Mouse (Mus musculus): ENCODE measurements around the gene Bspry. TPM values are rescaled to one million over a fixed set of nuclear protein-coding genes. Genes with fewer than 3 reads are reported as not detected.

Bspry gene
- polyA plus RNA-seq, 1 experiment: not detected

GRCm38 (mm10) chr4:62505991-62506390 is 26.1 kb downstream of the Bspry start:
- no peak for TF ChIP-seq POLR2A (IDR thresholded peaks at IDR 0.05; ENCODE audit: insufficient read depth, low read depth, low read length)
- TF ChIP-seq CTCF (IDR thresholded peaks at IDR 0.05; ENCODE audit: insufficient read depth, low read depth, low read length): no peak
- 82% methylated on average over 3 of the region's 3 CpGs for WGBS
- H3K4me3 ChIP-seq (ENCODE audit: insufficient read depth, low read depth, low read length): no peak overlapping the region
- H3K4me1 ChIP-seq (ENCODE audit: control insufficient read depth, insufficient read depth, low read length): peaks cover 16% of the 10 kb centered on the region
- no peak overlapping the region for H3K27ac ChIP-seq (ENCODE audit: insufficient read depth, low read depth, low read length)

- TF ChIP-seq POLR2A (IDR thresholded peaks at IDR 0.05; ENCODE audit: insufficient read depth, low read depth, low read length): no peak
- TF ChIP-seq CTCF (IDR thresholded peaks at IDR 0.05; ENCODE audit: insufficient read depth, low read depth, low read length): no peak
- Histone ChIP-seq H3K27ac (ENCODE audit: insufficient read depth, low read depth, low read length) (no peak overlapping the region), H3K4me3 (ENCODE audit: insufficient read depth, low read depth, low read length) (no peak overlapping the region), H3K4me1 (ENCODE audit: control insufficient read depth, insufficient read depth, low read length) (peaks cover 12% of the 10 kb centered on the region)
- 71% methylated on average over 2 of the region's 2 CpGs for WGBS
Observed at GRCm38 (mm10) chr4:62506798-62507197, 26.9 kb downstream of the Bspry start.

DNA sequence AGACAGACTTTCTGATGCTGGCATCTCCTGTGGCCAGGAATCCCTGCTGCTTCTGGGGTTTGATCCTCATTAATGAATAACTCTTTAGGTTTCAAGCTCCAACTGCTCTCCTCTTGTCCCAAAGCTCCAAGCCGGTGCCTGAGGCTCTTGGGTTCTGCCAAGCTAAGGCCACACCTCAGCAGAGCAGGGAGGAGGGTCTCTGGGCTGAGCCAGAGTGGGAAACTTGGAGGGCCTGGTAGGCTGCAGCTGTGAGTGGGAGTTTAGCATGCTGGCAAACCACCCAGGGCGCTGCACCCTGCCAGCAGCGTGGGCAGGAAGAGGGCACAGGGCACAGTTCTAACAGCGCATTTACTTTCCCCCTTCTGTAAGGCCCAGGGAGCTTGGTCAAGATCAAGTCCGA is 29.0 kb downstream of the Bspry start:
- no peak for TF ChIP-seq CTCF (IDR thresholded peaks at IDR 0.05; ENCODE audit: insufficient read depth, low read depth, low read length)
- H3K4me3 ChIP-seq (ENCODE audit: insufficient read depth, low read depth, low read length): no peak overlapping the region
- no peak overlapping the region for H3K27ac ChIP-seq (ENCODE audit: insufficient read depth, low read depth, low read length)
- peaks cover 9% of the 10 kb centered on the region for H3K4me1 ChIP-seq (ENCODE audit: control insufficient read depth, insufficient read depth, low read length)
- WGBS: 51% methylated on average over 5 of the region's 5 CpGs

GRCm38 (mm10) chr4:62509946-62510345 is 30.1 kb downstream of the Bspry start:
- TF ChIP-seq CTCF (IDR thresholded peaks at IDR 0.05; ENCODE audit: insufficient read depth, low read depth, low read length) (no peak), POLR2A (IDR thresholded peaks at IDR 0.05; ENCODE audit: insufficient read depth, low read depth, low read length) (no peak)
- H3K27ac ChIP-seq (ENCODE audit: insufficient read depth, low read depth, low read length): no peak overlapping the region
- 70% methylated on average over 11 of the region's 11 CpGs for WGBS
- H3K4me3 ChIP-seq (ENCODE audit: insufficient read depth, low read depth, low read length): no peak overlapping the region
- peaks cover 12% of the 10 kb centered on the region for H3K4me1 ChIP-seq (ENCODE audit: control insufficient read depth, insufficient read depth, low read length)

- Histone ChIP-seq H3K4me3 (ENCODE audit: insufficient read depth, low read depth, low read length) (no peak overlapping the region), H3K27ac (ENCODE audit: insufficient read depth, low read depth, low read length) (no peak overlapping the region), H3K4me1 (ENCODE audit: control insufficient read depth, insufficient read depth, low read length) (peaks cover 24% of the 10 kb centered on the region)
- no peak for TF ChIP-seq CTCF (IDR thresholded peaks at IDR 0.05; ENCODE audit: insufficient read depth, low read depth, low read length)
- no peak for TF ChIP-seq POLR2A (IDR thresholded peaks at IDR 0.05; ENCODE audit: insufficient read depth, low read depth, low read length)
- WGBS: 44% methylated on average over 11 of the region's 11 CpGs
Observed at GRCm38 (mm10) chr4:62513998-62514506, 34.2 kb downstream of the Bspry start.

- peaks cover 20% of the 10 kb centered on the region for H3K4me1 ChIP-seq (ENCODE audit: control insufficient read depth, insufficient read depth, low read length)
- no peak overlapping the region for H3K27ac ChIP-seq (ENCODE audit: insufficient read depth, low read depth, low read length)
- 82% methylated on average over 7 of the region's 7 CpGs for WGBS
- TF ChIP-seq POLR2A (IDR thresholded peaks at IDR 0.05; ENCODE audit: insufficient read depth, low read depth, low read length) (no peak), CTCF (IDR thresholded peaks at IDR 0.05; ENCODE audit: insufficient read depth, low read depth, low read length) (no peak)
- H3K4me3 ChIP-seq (ENCODE audit: insufficient read depth, low read depth, low read length): no peak overlapping the region
Observed at GRCm38 (mm10) chr4:62514995-62515394, 35.1 kb downstream of the Bspry start.

GRCm38 (mm10) chr4:62515490-62515889 is 35.6 kb downstream of the Bspry start:
- Histone ChIP-seq H3K4me3 (ENCODE audit: insufficient read depth, low read depth, low read length) (no peak overlapping the region), H3K27ac (ENCODE audit: insufficient read depth, low read depth, low read length) (no peak overlapping the region), H3K4me1 (ENCODE audit: control insufficient read depth, insufficient read depth, low read length) (peaks cover 20% of the 10 kb centered on the region)
- WGBS: 80% methylated on average over 3 of the region's 3 CpGs
- no peak for TF ChIP-seq CTCF (IDR thresholded peaks at IDR 0.05; ENCODE audit: insufficient read depth, low read depth, low read length)
- TF ChIP-seq POLR2A (IDR thresholded peaks at IDR 0.05; ENCODE audit: insufficient read depth, low read depth, low read length): no peak

GRCm38 (mm10) chr4:62516079-62516478 is 36.2 kb downstream of the Bspry start:
- H3K4me1 ChIP-seq (ENCODE audit: control insufficient read depth, insufficient read depth, low read length): peaks cover 20% of the 10 kb centered on the region
- H3K27ac ChIP-seq (ENCODE audit: insufficient read depth, low read depth, low read length): no peak overlapping the region
- no peak overlapping the region for H3K4me3 ChIP-seq (ENCODE audit: insufficient read depth, low read depth, low read length)
- 56% methylated on average over 2 of the region's 2 CpGs for WGBS
- no peak for TF ChIP-seq CTCF (IDR thresholded peaks at IDR 0.05; ENCODE audit: insufficient read depth, low read depth, low read length)
- TF ChIP-seq POLR2A (IDR thresholded peaks at IDR 0.05; ENCODE audit: insufficient read depth, low read depth, low read length): no peak

- 84% methylated on average over 1 of the region's 1 CpGs for WGBS
- TF ChIP-seq POLR2A (IDR thresholded peaks at IDR 0.05; ENCODE audit: insufficient read depth, low read depth, low read length): no peak
- Histone ChIP-seq H3K4me1 (ENCODE audit: control insufficient read depth, insufficient read depth, low read length) (peaks cover 20% of the 10 kb centered on the region), H3K4me3 (ENCODE audit: insufficient read depth, low read depth, low read length) (no peak overlapping the region), H3K27ac (ENCODE audit: insufficient read depth, low read depth, low read length) (no peak overlapping the region)
Observed at GRCm38 (mm10) chr4:62516579-62516978, 36.7 kb downstream of the Bspry start.

- no peak overlapping the region for H3K4me3 ChIP-seq (ENCODE audit: insufficient read depth, low read depth, low read length)
- H3K27ac ChIP-seq (ENCODE audit: insufficient read depth, low read depth, low read length): no peak overlapping the region
- 95% methylated on average over 8 of the region's 8 CpGs for WGBS
Observed at GRCm38 (mm10) chr4:62517046-62517445, 37.2 kb downstream of the Bspry start.

More at GRCm38 (mm10) chr4:62517046-62517445, 37.2 kb downstream of the Bspry start:
- TF ChIP-seq CTCF (IDR thresholded peaks at IDR 0.05; ENCODE audit: insufficient read depth, low read depth, low read length): no peak
- no peak for TF ChIP-seq POLR2A (IDR thresholded peaks at IDR 0.05; ENCODE audit: insufficient read depth, low read depth, low read length)
- peaks cover 20% of the 10 kb centered on the region for H3K4me1 ChIP-seq (ENCODE audit: control insufficient read depth, insufficient read depth, low read length)
